Mouse (Mus musculus) lung, adult 2 months (tissue): ENCODE measurements at regions not wholly inside any gene's neighbourhood (a gene's known extent, or its start where the extent isn't known, plus 50 kb on each side); places are given as distances from the start of the nearest gene placed in this dataset.

Experiments used
- CTCF ChIP-seq: fragments of 200-500 bp; IDR thresholded peaks from 2 replicates; pipeline ENCODE4 v1.5.1; 2011; ENCODE audit warnings: mild to moderate bottlenecking, low read length, control low read depth; ENCODE audit not compliant: insufficient read depth
- POLR2A ChIP-seq: fragments of 200-500 bp; IDR thresholded peaks from 2 replicates; pipeline ENCODE4 v1.6.1; 2011; ENCODE audit warnings: low read depth, mild to moderate bottlenecking, control low read depth, low read length, borderline replicate concordance; ENCODE audit errors: extremely low read depth

DNA sequence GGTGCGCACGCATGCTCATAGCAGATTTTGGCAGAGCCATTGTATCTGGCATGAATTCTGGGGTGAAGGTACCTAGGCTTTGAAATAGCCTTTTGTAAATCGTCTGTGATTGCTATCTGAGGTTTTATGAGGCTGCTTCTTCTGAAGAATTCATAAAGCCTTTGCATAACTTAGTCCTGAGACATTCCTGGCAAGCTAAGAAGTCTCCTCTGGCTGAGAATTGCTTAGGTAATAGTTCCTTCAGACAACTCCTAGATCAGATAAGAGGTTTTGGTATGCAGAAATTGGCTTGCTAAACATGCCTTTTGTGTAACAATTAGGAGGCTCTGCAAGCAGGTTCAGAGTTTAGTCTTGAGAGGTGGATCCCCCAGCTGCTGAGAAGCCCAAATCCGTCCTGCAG, 82.7 kb downstream of the Pmp22 start:
- TF ChIP-seq POLR2A (no peak), CTCF (no peak)
